Mouse (Mus musculus) liver, adult 2 months (tissue): ENCODE measurements around the gene 1700013F07Rik.

Source experiments
- CTCF ChIP-seq: fragments of 200-500 bp; IDR thresholded peaks from 2 replicates; pipeline ENCODE4 v1.5.1; 2011; ENCODE audit warnings: low read depth, low read length, control low read depth
- POLR2A ChIP-seq: fragments of 200-500 bp; IDR thresholded peaks from 2 replicates; pipeline ENCODE4 v1.6.1; 2011; ENCODE audit warnings: low read length, control low read depth; ENCODE audit not compliant: insufficient read depth; ENCODE audit errors: extremely low read depth

DNA sequence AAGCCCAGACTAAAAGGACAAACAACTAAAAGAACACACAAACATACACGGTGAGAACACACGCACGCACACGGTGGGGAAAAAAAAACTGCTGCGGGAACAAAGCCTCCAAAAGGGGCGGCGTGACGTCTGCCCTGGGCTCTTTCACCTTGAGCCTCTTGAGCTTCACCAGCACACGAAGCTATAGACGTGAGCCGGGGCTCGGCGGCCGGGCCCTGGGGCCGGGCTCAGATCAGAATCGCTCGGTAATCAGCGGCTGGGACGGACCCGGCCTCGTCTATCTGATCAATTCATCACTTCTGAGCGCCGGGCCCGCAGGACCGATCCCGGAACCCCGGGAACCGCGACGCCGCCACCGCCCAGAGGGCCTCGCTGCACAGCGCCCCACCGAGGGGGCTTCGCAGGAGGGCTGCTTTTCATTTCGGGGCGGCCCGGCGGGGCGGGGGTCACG, 20.2 kb downstream of the 1700013F07Rik start:
- TF ChIP-seq CTCF: no peak
- no peak for TF ChIP-seq POLR2A
